Mouse (Mus musculus) monocyte, adult 5-6 weeks (primary cell): ENCODE measurements around the gene Tbc1d13. TPM values are rescaled to one million over a fixed set of nuclear protein-coding genes. Genes with fewer than 3 reads are reported as not detected.
"Not testable (repeated sequence)": the region's sequence is repeated elsewhere in the genome, so short reads cannot be mapped to it uniquely, and the experiment has no call there.

ENCODE experiments used
- ATAC-seq: fragments of 153-309, 156-312 bp; replicated peaks from 2 replicates; pipeline ENCODE4 v1.8.0; 2017; ENCODE audit warnings: mild to moderate bottlenecking; ENCODE audit not compliant: low TSS enrichment, insufficient number of reproducible peaks, severe bottlenecking, poor library complexity, low FRiP score
- total RNA-seq: library from RNA; stranded (forward); fragments of 200-1000, 200-491, 200-594 nt; gene quantifications from 3 replicates; pipeline ENCODE4 v1.2.3, GENCODE M21; 2017

The Tbc1d13 gene
- total RNA-seq, 1 experiment from 2014 or later = 54.8 TPM

- no peak for ATAC-seq
Measured at GRCm38 (mm10) chr2:30171997-30172382, 38.4 kb downstream of the Tbc1d13 start.

- ATAC-seq = no peak
Measured at GRCm38 (mm10) chr2:30173541-30174240, 40.1 kb downstream of the Tbc1d13 start.

- ATAC-seq = no peak
Measured at GRCm38 (mm10) chr2:30175897-30176296, 42.4 kb downstream of the Tbc1d13 start.

DNA sequence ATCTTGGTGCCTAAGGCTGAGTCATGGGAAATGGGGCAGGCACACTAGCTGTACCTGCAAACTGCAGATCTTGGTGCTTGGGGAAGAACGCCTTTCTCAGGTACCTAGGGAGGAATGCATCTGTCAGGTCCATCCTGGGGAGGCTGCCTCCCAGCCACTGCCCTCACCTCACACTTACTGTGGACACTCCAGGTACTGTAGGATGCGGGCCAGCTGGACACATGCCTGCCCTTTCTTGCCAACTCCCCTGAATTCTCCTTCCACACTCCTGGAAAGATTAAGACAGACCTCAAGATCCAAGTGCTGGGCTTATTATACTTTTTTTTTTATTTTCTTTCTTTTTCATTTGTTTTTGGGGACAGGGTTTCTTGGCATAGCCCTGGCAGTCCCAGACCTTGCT is 43.0 kb downstream of the Tbc1d13 start:
- ATAC-seq = no peak

DNA sequence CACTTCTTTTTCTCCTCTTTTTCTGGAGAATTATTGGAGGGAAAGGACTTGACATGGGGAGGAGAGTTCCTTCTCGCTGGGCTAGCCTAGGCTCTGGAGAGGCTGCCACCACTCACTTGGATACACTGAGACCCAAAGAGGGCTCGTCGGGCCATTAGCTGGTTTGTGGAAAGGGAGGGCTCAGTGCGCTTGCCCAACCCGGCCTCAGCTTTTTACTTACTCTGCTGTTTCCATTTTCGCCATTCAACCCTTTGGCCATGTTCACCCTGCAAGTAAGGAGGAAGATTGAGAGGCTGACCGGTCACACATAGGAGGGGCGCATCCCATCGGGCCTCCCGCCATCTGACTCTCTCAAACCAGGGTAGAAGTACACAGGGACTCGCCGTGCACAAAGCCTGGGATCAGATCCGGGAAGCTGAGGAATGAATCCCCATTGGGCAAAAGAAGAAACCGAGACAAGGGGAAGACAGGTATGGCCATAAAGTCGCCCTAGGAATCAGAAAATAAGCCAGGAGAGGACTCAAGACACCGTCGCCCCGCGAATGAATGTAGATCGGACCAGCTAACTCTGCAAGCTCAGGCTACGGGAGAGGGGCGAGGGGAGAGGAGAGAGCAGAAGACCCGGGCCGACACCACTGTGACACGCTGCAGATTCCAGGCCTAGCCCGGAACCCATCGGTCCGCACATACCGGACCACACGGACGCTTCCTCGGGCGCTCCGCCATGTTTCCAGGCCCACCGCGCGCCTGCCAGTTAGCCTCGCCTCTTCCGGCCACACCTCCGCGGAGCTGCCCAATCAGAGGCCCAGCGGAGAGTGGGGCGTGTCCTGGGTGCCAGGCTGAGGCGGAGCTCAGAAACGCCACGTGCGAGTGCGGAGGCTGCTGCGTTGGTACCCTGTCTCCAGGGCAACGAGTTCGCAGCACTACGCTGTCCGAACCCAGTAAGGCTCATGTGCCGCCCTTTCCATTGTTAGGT is 44.4 kb downstream of the Tbc1d13 start, which contains the start of gene Spout1:
TSS of gene Spout1 (minus strand) at position 760 of the 976 bp plus-strand sequence.
- peak; percentile 99 for ATAC-seq

DNA sequence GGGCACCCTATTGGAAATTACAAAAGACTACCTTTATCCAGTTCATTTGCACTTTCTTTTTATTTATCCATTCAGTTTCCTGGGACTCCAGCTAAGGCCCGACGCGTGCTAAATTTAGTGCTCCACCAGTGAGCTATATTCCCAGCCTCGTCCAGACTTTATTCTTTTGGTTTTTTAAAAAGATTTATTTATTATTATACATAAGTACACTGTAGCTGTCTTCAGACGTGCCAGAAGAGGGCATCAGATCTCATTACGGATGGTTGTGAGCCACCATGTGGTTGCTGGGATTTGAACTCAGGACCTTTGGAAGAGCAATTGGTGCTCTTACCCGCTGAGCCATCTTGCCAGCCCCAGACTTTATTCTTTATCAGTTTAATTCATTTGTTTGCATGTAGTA is 45.2 kb downstream of the Tbc1d13 start:
- not testable (repeated sequence) for ATAC-seq

- no peak for ATAC-seq
Measured at GRCm38 (mm10) chr2:30182424-30182823, 48.9 kb downstream of the Tbc1d13 start.

GRCm38 (mm10) chr2:30183721-30184120 is 50.2 kb downstream of the Tbc1d13 start:
- no peak for ATAC-seq

DNA sequence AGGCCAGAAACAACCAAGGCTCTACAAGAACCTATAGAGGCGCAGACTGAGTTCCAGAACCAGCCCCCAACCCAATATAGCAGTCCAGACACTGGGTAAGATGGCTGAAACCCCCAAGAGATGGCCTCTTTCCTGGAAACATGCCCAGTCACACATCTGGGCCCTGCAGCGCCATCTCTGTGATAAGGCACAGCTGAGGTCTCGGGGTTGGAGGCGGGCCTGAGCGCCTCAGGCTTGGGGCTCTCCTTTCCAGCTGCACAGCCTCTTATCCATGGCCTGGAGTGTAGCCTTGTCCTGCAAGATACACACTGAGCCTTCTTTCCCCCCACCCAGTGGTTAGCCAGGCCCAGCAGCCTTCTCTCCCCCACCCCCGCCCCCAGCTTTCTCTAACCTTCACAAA is 51.7 kb downstream of the Tbc1d13 start:
- no peak for ATAC-seq

DNA sequence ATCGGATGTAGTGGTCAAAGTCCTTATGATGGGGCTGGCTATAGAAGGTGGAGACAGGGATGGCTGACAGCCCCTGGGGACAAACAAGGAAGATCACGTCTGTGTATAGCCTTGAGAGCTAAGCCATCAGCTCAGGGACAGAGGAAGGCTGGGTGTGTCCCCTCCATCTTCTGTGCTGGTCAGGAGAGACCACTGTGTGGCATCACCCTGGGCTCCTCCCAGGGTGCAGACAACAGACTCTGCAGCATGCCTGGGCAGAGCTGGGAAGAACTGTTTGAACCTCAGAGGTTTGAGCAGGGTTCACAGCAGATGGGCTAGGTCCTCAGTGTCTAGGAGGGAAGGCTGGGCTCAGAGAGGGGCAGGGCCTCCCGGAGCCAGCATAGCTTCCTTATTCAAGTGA is 52.1 kb downstream of the Tbc1d13 start:
- no peak for ATAC-seq

GRCm38 (mm10) chr2:30191790-30192580 is 58.4 kb downstream of the Tbc1d13 start:
- ATAC-seq = no peak

GRCm38 (mm10) chr2:30194656-30195055 is 61.1 kb downstream of the Tbc1d13 start:
- no peak for ATAC-seq

DNA sequence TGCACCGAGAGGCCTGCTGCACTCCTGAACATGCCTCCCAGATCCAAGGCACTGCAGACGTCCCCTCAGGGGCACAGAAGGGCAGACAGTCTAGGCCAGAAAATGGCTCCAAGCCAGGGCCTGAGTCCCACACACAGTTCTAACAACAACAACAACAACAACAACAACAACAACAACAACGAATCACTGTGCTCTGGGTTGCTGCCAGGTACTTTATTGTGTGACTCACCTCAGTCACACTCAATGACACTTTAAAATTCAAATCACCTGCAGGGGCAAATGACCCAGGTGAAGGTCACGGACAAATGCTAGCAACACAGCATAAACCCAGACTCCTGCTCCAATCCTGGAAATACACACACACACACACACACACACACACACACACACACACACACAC is 64.5 kb downstream of the Tbc1d13 start:
- no peak for ATAC-seq

DNA sequence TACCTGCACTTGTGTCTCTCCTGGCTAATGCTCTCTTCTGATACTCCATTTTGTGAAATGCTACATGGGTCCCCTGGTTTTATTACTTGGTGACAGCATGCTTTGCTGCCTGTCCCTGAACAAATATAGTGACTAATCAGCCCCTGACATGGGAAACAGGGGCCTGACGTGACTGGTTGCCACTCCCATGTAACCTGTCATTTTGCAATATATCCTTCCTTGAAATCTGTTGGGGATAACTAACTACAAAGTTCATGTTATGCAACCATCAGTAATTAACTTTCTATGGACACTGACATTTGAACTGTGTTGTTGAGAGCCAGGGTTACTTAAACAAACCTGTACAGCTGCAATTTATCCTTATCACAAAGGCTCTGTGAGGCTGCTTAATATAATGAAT is 66.4 kb downstream of the Tbc1d13 start:
- no peak for ATAC-seq

DNA sequence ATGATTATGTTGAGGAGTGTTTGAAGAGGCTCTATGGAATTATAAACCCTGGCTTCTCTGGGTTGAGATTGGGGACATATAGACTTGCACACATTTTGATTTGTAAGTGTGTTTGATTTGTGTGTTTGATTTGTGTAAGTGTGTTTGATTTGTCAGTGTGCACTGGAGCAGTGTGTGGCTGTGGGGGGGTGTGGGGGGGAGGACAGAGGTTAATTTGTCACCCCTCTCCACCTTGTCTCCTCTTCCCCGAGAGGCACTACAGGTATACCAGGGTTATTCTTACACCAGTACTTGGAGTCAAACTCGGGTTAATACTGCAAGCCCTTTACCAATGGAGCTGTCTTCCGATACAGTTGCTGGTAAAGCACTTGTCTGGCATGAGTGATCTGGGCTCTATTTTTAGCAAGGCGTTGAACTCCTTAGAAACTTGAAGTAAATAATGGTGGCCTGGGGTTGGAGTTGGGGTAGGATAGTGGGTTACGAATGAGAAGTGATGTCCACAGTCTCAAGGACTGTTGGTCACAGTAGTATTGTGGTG is 66.9 kb downstream of the Tbc1d13 start:
- no peak for ATAC-seq
